23 mouse cellular contexts compared by ENCODE assay signal in genomic region chr8:12829381-12829780, GRCm38 (mm10).
"Had no signal": no experiment of that assay in that cellular context is flagged by ENCODE, and none has a peak within 500 bp of the region (broad histone marks: within the 10 kb centered on the region; RNA-seq: fewer than 3 reads in every experiment).

No protein-coding gene starts in this region.

- H3K9ac ChIP-seq: limb, embryonic 13.5 days; liver, embryonic 12.5 days; liver, embryonic 15.5 days; lung, embryonic 15.5 days; neural tube, embryonic 13.5 days; stomach, embryonic 15.5 days had no signal

- H3K4me1 ChIP-seq: limb, embryonic 13.5 days; liver, embryonic 15.5 days; stomach, embryonic 15.5 days had no signal

- H3K4me3 ChIP-seq: layer of hippocampus, adult 2 months; limb, embryonic 10.5 days; limb, embryonic 13.5 days; liver, embryonic 12.5 days; liver, embryonic 15.5 days; lung, embryonic 15.5 days; myocyte; neural tube, embryonic 13.5 days; stomach, embryonic 15.5 days had no signal

- ATAC-seq: intestine, postnatal 0 days; liver, embryonic 12.5 days had no signal

- DNase-seq: kidney, adult 2 months; kidney, postnatal 25 days; layer of hippocampus, adult 9-11 months; liver; lung, adult 18-20 months; lung, postnatal 14 days; lung, postnatal 4 days; retina, postnatal 1 day; right cerebral cortex, postnatal 25 days; spleen, adult 18-20 months; thymus, adult 18-20 months; thymus, postnatal 36 days had no signal

- H3K27ac ChIP-seq: kidney, postnatal 0 days; layer of hippocampus, adult 2 months; limb, embryonic 10.5 days; limb, embryonic 13.5 days; liver, embryonic 12.5 days; liver, embryonic 15.5 days; lung, embryonic 15.5 days; neural tube, embryonic 13.5 days; stomach, embryonic 15.5 days had no signal

- H3K36me3 ChIP-seq: liver, embryonic 15.5 days had no signal

- H3K4me2 ChIP-seq: limb, embryonic 13.5 days; liver, embryonic 12.5 days; liver, embryonic 15.5 days; lung, embryonic 15.5 days; neural tube, embryonic 13.5 days; stomach, embryonic 15.5 days had no signal

- H3K9me3 ChIP-seq: limb, embryonic 10.5 days; limb, embryonic 13.5 days; liver, embryonic 12.5 days; liver, embryonic 15.5 days; lung, embryonic 15.5 days; neural tube, embryonic 13.5 days; stomach, embryonic 15.5 days had no signal

- H3K27me3 ChIP-seq: limb, embryonic 13.5 days; lung, embryonic 15.5 days; neural tube, embryonic 13.5 days; stomach, embryonic 15.5 days had no signal
